Mouse (Mus musculus): ENCODE results near the gene Mrgpra6.

DNA sequence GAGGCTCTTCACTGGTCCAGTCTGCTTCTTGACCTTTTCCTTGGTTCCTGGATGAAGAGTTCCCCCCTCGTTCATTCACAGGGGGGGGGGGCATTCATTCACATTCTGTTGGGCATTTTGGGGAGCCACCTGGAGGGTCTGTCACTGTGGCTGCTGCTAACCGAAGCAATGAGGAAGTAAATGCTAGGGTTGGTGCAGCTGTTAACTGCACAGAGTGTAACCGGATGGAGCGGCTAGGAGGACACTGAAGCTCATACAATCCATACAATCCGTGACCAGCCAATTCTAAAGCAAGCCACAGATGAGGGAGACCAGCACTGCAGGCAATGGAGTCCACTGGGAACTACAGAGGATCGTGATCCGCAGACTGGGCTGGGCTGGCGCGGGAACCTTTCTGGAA lies 47.0 kb downstream of the Mrgpra6 start:
- TF ChIP-seq CTCF (IDR thresholded peaks at IDR 0.05; ENCODE audit: control insufficient read depth, insufficient read depth, insufficient replicate concordance, low read depth, low read length) (no peak), POLR2A (IDR thresholded peaks at IDR 0.05; ENCODE audit: control insufficient read depth, low read depth, low read length) (no peak)
